Mouse (Mus musculus): ENCODE measurements around the gene Gm5105.

The Gm5105 gene

GRCm38 (mm10) chr3:138069756-138070511 lies 2.7 kb upstream of the Gm5105 start:
- no peak for DNase-seq (ENCODE audit: extremely low read depth, insufficient read length, low spot score)

- no peak for DNase-seq (ENCODE audit: extremely low read depth, insufficient read length, low spot score)
Observed at GRCm38 (mm10) chr3:138068103-138068502, 915 bp upstream of the Gm5105 start.

- DNase-seq (ENCODE audit: extremely low read depth, insufficient read length, low spot score), result no peak
Observed at GRCm38 (mm10) chr3:138066348-138066856, 786 bp downstream of the Gm5105 start.

- no peak for DNase-seq (ENCODE audit: extremely low read depth, insufficient read length, low spot score)
Observed at GRCm38 (mm10) chr3:138065930-138066329, 1.3 kb downstream of the Gm5105 start.

GRCm38 (mm10) chr3:138064732-138065645 lies 2.2 kb downstream of the Gm5105 start, which contains the start of gene 1110002E22Rik:
TSS of gene 1110002E22Rik (plus strand) at chr3:138065052.
- DNase-seq (ENCODE audit: extremely low read depth, insufficient read length, low spot score), result no peak

GRCm38 (mm10) chr3:138063731-138064329 lies 3.4 kb downstream of the Gm5105 start:
- DNase-seq (ENCODE audit: extremely low read depth, insufficient read length, low spot score), result no peak

DNA sequence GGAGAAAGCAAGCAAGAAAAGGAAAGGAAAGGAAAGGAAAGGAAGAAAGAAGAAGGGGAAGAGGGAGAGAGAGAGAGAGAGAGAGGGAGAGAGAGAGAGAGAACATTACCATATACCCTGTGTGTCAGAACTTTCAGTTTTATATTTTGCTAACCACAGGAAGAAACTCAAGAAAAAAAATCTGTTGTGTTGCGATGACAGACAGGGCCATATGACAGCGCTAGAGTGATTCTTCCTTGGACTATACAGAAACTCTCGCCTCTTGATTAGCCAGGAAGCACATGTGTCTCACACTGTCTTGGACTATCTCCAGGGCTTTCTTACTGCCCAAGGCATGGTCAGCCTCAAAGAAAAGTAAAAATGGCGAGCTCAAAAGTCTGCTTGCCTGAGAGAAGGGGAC lies 4.5 kb downstream of the Gm5105 start:
- DNase-seq (ENCODE audit: extremely low read depth, insufficient read length, low spot score), result no peak

DNA sequence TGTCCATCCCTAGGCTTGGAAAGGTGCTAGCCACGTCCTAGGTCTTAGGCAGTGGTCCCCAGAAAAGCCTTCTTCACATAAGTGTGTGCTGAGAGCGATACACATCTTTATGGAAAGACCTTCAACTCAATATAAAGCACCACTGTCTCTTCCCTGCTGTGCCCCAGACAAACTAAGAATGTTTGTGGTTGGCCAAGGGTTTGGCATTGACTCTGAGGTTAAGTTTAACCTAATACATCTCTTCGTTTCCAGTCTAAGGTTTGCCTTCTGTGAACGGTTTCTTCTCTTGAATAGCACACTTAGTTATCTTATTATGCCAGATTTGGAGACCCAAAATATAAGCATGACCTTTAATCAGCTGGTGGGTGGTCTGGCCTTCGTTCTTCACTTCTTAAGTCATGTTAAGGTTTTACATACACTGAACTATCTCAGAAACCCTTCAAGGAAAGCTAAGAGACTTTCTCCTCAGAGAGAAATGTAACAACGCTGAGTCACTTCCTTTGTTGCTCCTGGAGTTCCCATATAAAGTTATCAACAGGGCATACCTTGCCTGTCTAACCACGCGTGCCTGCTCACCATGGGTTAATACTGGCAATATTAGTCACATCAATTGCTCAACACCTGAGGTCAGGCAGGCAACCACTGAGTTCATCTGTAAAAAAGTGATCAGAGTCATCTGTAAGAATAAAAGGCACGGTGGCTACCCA lies 5.8 kb downstream of the Gm5105 start:
- peak; percentile 70 for DNase-seq (ENCODE audit: extremely low read depth, insufficient read length, low spot score)

DNA sequence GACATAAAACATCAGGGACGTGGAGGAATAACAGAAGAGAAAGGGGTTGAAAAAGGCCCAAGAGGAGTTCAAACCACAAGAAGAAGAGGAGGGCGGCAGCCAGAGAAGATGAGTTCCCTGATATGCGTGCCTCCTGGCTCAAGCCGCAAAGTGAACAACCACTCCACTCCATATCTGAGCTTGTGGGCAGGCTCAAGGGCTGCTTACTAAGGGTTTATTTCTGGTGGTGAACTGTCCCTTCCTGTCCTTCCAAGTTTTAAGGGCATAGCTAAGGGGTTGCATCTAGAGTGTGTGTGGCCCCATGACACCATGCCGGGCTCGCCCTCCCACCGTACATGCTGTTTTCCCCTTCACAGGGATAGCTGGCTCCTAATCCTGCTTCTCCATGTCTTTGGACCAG lies 6.8 kb downstream of the Gm5105 start:
- no peak for DNase-seq (ENCODE audit: extremely low read depth, insufficient read length, low spot score)

- DNase-seq (ENCODE audit: extremely low read depth, insufficient read length, low spot score), result no peak
Observed at GRCm38 (mm10) chr3:138058226-138058625, 9.0 kb downstream of the Gm5105 start.

DNA sequence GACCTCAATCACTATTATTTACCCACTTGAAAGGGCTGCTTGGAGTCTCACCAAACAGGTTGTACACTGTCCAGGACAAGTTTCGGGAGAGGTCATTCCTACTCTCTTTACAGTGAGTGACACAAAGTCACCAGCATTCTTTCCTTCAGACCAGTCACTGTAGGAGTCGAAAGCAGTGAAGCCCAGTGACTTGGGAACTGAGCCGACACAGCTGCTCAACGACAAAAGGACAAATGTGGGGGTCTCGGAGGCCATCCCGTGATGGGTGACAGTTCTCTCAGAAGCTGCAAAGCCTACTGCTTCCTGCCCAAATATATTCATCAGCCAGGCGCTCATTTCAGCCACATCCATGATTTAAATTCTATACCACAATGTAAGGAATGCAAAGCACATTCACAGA lies 10.2 kb downstream of the Gm5105 start:
- no peak for DNase-seq (ENCODE audit: extremely low read depth, insufficient read length, low spot score)

- no peak for DNase-seq (ENCODE audit: extremely low read depth, insufficient read length, low spot score)
Observed at GRCm38 (mm10) chr3:138053969-138054368, 13.2 kb downstream of the Gm5105 start.

- peak; percentile 49 for DNase-seq (ENCODE audit: extremely low read depth, insufficient read length, low spot score)
Observed at GRCm38 (mm10) chr3:138051431-138051830, 15.8 kb downstream of the Gm5105 start.

DNA sequence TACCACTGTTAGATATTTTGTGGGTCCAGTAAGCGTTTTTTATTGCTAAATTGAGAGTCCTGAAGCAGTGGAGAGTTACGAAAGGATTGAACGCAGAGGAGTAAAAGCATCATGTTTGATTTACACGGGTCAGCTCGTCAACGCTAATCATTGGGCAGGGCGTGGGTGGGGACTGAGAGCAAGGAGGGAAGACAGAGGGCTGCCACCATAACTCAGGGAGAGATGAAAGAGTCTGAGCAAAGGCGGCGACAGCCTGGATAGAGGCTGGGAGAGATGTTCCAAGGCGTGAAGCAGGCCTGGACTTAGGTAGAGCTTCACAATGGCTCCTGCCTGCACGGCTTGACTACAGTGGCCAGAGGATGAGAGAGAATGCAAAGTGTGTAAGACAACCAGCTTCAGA lies 16.4 kb downstream of the Gm5105 start:
- no peak for DNase-seq (ENCODE audit: extremely low read depth, insufficient read length, low spot score)

- DNase-seq (ENCODE audit: extremely low read depth, insufficient read length, low spot score), result no peak
Observed at GRCm38 (mm10) chr3:138049555-138049954, 17.6 kb downstream of the Gm5105 start.

- DNase-seq (ENCODE audit: extremely low read depth, insufficient read length, low spot score), result no peak
Observed at GRCm38 (mm10) chr3:138043316-138043715, 23.9 kb downstream of the Gm5105 start.

GRCm38 (mm10) chr3:138041591-138042301 lies 25.4 kb downstream of the Gm5105 start:
- no peak for DNase-seq (ENCODE audit: extremely low read depth, insufficient read length, low spot score)

- no peak for DNase-seq (ENCODE audit: extremely low read depth, insufficient read length, low spot score)
Observed at GRCm38 (mm10) chr3:138040938-138041337, 26.2 kb downstream of the Gm5105 start.

DNA sequence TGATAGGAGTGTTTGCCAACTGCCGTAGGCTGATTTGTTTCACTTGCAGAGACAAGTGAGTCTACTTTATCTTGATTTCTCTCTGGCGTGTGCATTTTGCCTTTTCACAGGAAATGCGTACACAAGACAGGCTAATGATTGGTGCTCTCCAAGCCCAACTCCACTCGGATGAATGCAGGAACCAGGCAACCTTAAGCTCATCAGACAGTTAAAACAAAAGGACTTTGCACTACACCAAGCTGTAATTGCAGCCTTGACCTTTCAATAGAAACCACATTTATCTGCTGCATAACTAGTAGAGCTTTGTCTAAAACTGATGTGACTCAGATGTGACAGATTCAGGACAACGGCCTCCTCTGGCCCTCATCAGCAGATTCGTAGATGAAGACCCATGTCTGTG lies 33.2 kb downstream of the Gm5105 start:
- no peak for DNase-seq (ENCODE audit: extremely low read depth, insufficient read length, low spot score)

DNA sequence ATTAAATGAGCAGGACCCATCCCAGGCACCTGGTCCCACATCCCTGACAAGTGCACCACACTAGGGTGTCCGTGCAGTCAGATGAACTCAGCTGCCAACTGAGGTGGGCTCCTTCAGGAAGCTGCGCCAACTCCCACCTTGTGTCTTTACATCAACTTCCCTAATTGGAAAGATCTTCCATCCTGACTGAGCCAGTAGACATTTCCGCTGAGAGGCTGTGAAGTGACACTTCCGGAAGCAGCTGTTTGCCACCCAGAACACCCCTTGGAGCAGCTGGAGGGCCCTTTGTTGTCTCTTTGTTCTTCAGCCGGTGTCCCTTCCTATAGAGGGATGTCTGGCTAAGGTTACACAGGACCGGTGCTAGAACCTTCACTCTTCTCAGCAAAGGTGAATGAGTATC lies 36.6 kb downstream of the Gm5105 start:
- no peak for DNase-seq (ENCODE audit: extremely low read depth, insufficient read length, low spot score)

All from 3134 (cell line).